Mouse (Mus musculus) G1E (cell line): ENCODE measurements around the gene Gabbr1. TPM values are rescaled to one million over a fixed set of nuclear protein-coding genes. Genes with fewer than 3 reads are reported as not detected.
A peak's percentile ranks its signal among the peaks of the same experiment; 100 is the strongest.

ENCODE experiments used
- ATAC-seq: 2 replicates; pipeline ENCODE4 v1.8.0; 2016; ENCODE audit warnings: mild to moderate bottlenecking; ENCODE audit not compliant: insufficient number of reproducible peaks, poor library complexity, low FRiP score, severe bottlenecking; ENCODE audit errors: extremely low read depth
- DNase-seq: peaks from one replicate; pipeline ENCODE4 v3.0.0; 2012; ENCODE audit warnings: low spot score
- H3K27me3 ChIP-seq: 2 replicates; pipeline ENCODE4 v1.6.1; 2012; ENCODE audit warnings: mild to moderate bottlenecking, low read length, inconsistent platforms; ENCODE audit not compliant: insufficient read depth
- H3K36me3 ChIP-seq: replicated peaks from 2 replicates; pipeline ENCODE3; 2012; ENCODE audit warnings: mild to moderate bottlenecking, inconsistent platforms
- H3K4me1 ChIP-seq: 2 replicates; pipeline ENCODE4 v1.6.1; 2012; ENCODE audit warnings: low read depth, low read length, inconsistent platforms, mixed read lengths; ENCODE audit not compliant: insufficient read depth
- H3K4me3 ChIP-seq: 2 replicates; pipeline ENCODE4 v1.5.1; 2012; ENCODE audit warnings: low read depth, mild to moderate bottlenecking, inconsistent platforms, low read length, moderate library complexity, mixed read lengths
- H3K9me3 ChIP-seq: replicated peaks from 2 replicates; pipeline ENCODE4 v1.6.1; 2012; ENCODE audit warnings: inconsistent platforms
- CTCF ChIP-seq: IDR thresholded peaks from 2 replicates; pipeline ENCODE4 v1.5.1; 2012; ENCODE audit warnings: low read depth, low read length, inconsistent platforms, mixed read lengths
- GATA1 ChIP-seq: IDR thresholded peaks from 2 replicates; pipeline ENCODE4 v1.6.1; 2012; ENCODE audit warnings: borderline replicate concordance, low read length, inconsistent platforms, mixed read lengths
- GATA2 ChIP-seq: IDR thresholded peaks from 2 replicates; pipeline ENCODE4 v1.6.1; 2012; ENCODE audit warnings: low read depth, low read length, inconsistent platforms, borderline replicate concordance
- POLR2AphosphoS5 ChIP-seq: IDR thresholded peaks from 2 replicates; pipeline ENCODE4 v1.6.1; 2012; ENCODE audit warnings: low read depth, low read length, inconsistent platforms; ENCODE audit not compliant: insufficient replicate concordance
- TAL1 ChIP-seq: conservative IDR thresholded peaks from 2 replicates; pipeline ENCODE4 v1.6.1; 2012; ENCODE audit warnings: low read depth, low read length, inconsistent platforms, mixed read lengths
- polyA plus RNA-seq: library from polyadenylated mRNA; stranded (reverse); fragments of >175 nt; gene quantifications from 2 replicates; pipeline ENCODE4 v1.2.3, GENCODE M21; 2012
- total RNA-seq, 2 experiments: library from RNA; stranded (forward) in 1 of 2; stranded (reverse) in 1 of 2; fragments of 200-1000 nt in 1 of 2; fragments of >200 nt in 1 of 2; fragmentation: Nextera tagmentation in 1 of 2; gene quantifications; 2 replicates each; pipeline ENCODE4 v1.2.3; 2014 to 2017

Gene Gabbr1
- total and polyA plus RNA-seq, 3 experiments = 11.7 to 36.4 (median 31.9) TPM

GRCm38 (mm10) chr17:37022628-37023576 lies 22.9 kb upstream of the Gabbr1 start, which contains the start of gene Mog:
TSS of gene Mog (minus strand) at chr17:37023398.
- no peak for TF ChIP-seq POLR2AphosphoS5
- TF ChIP-seq GATA1 = no peak
- no peak for TF ChIP-seq TAL1
- no peak for TF ChIP-seq GATA2
- no peak for TF ChIP-seq CTCF
- no peak within 1 kb of the TSS for H3K4me3 ChIP-seq
- ATAC-seq (no peak), DNase-seq (no peak)
- H3K9me3 ChIP-seq = no peaks in the 10 kb centered on the region
- no peaks in the 10 kb centered on the region for H3K36me3 ChIP-seq
- peaks cover 6% of the 10 kb centered on the region for H3K4me1 ChIP-seq
- H3K27me3 ChIP-seq = peaks cover 9% of the 10 kb centered on the region

GRCm38 (mm10) chr17:37026425-37026824 lies 19.3 kb upstream of the Gabbr1 start:
- no peaks in the 10 kb centered on the region for H3K36me3 ChIP-seq
- DNase-seq = no peak
- peaks cover 4% of the 10 kb centered on the region for H3K27me3 ChIP-seq
- no peak overlapping the region for H3K4me3 ChIP-seq
- no peak for ATAC-seq
- H3K4me1 ChIP-seq = peaks cover 29% of the 10 kb centered on the region
- TF ChIP-seq CTCF (no peak), GATA2 (no peak), POLR2AphosphoS5 (no peak), GATA1 (no peak), TAL1 (no peak)
- no peaks in the 10 kb centered on the region for H3K9me3 ChIP-seq

- Histone ChIP-seq H3K27me3 (peaks cover 4% of the 10 kb centered on the region), H3K4me3 (no peak overlapping the region), H3K4me1 (peaks cover 29% of the 10 kb centered on the region), H3K9me3 (no peaks in the 10 kb centered on the region), H3K36me3 (no peaks in the 10 kb centered on the region)
- TF ChIP-seq TAL1 (no peak), CTCF (no peak), POLR2AphosphoS5 (no peak), GATA2 (no peak), GATA1 (no peak)
- DNase-seq (no peak), ATAC-seq (no peak)
Observed at GRCm38 (mm10) chr17:37027486-37027885, 18.3 kb upstream of the Gabbr1 start.

- Histone ChIP-seq H3K4me1 (peaks cover 24% of the 10 kb centered on the region), H3K4me3 (peak overlapping the region; percentile 71), H3K27me3 (peaks cover under 1% of the 10 kb centered on the region; the same call in 1 of the 2 replicates), H3K9me3 (no peaks in the 10 kb centered on the region), H3K36me3 (no peaks in the 10 kb centered on the region)
- TF ChIP-seq TAL1 = no peak
- TF ChIP-seq GATA1 = no peak
- TF ChIP-seq CTCF = no peak
- no peak for TF ChIP-seq GATA2
- TF ChIP-seq POLR2AphosphoS5 = no peak
- DNase-seq (no peak), ATAC-seq (no peak)
Observed at GRCm38 (mm10) chr17:37028212-37028611, 17.6 kb upstream of the Gabbr1 start.

GRCm38 (mm10) chr17:37028683-37029120 lies 17.1 kb upstream of the Gabbr1 start:
- H3K4me3 ChIP-seq = peak overlapping the region; percentile 71
- H3K27me3 ChIP-seq = no peaks in the 10 kb centered on the region
- ATAC-seq = peak; percentile 96
- peaks cover 23% of the 10 kb centered on the region for H3K4me1 ChIP-seq
- TF ChIP-seq POLR2AphosphoS5 (no peak), GATA1 (no peak), GATA2 (no peak), CTCF (no peak), TAL1 (no peak)
- no peaks in the 10 kb centered on the region for H3K36me3 ChIP-seq
- H3K9me3 ChIP-seq = no peaks in the 10 kb centered on the region
- peak; percentile 60 for DNase-seq

- H3K4me1 ChIP-seq = peaks cover 25% of the 10 kb centered on the region
- no peaks in the 10 kb centered on the region for H3K36me3 ChIP-seq
- TF ChIP-seq GATA1 (no peak), CTCF (no peak), POLR2AphosphoS5 (no peak), TAL1 (no peak), GATA2 (no peak)
- DNase-seq = no peak
- H3K9me3 ChIP-seq = no peaks in the 10 kb centered on the region
- peak overlapping the region; percentile 71; the same call in 1 of the 2 replicates for H3K4me3 ChIP-seq
- no peaks in the 10 kb centered on the region for H3K27me3 ChIP-seq
- no peak for ATAC-seq
Observed at GRCm38 (mm10) chr17:37029162-37029561, 16.6 kb upstream of the Gabbr1 start.
